Mouse (Mus musculus): ENCODE data around the gene Il2rb.

The Il2rb gene

DNA sequence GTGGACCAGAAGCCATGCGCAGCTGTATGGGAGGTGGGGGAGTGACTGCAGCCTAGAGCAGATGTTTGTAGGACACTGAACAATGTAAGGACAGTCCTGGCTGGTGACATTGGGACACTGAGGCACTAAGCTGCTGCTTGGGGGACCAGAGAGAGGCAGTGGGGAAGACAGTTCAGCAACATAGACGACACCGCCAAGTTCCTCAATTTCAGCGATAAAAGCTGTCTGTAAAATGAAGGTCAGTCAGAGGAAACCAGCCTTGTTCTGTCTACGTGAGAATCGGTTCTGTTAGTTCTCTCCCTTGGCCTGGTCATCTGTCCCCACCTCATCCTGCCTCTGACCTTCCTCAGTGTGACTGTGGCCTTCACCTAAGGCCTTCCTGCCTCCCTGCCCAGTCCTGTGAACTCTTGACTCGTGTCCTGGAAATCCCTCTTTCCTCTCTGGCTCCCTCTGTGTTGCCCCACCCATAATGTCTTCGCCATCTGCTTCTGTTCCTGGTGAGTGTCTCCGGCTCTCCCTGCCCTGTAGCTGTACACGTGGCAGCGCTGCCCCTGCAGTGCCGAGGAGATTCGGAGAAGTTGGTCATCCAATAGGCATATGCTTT is 25.1 kb upstream of the Il2rb start:
- peak; percentile 35 to 44 for DNase-seq

DNA sequence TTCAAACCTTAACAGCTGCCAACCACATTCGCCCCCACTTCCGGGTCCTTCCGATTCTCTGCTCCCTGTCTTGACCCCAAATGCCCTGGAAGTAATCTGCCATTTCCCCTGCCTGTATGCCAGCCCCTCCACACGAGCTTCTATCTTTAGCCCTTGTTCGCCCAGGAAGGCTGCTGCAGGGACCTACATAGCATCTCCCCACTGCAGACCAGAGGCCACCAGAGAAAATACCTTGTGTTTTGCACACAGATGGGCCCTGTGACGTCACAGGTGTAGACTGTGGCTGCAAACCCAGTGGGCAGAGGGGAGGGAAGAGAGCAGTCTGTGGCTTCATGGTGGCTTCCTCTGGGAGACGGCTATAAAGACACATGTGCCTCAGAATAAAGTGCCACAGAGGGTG is 23.1 kb upstream of the Il2rb start:
- no peak for DNase-seq

DNA sequence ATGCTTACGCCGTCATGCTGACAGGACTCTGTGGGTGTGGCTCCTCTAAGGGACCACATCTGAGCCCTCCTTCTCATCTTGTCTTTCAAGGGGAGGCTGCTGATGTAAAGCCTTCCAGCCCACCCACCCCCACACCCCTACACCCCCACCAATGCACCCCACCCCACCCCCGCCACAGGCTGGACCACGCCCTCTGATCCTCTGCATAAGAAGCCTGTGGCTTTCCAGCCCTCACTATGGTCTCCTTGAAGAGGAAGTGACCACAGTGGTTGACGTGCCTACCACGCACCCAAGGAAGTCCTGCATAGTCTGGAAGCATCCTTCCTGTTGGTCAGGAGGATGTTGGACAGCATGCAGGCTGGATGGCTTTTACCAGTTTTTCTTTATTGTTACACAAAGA is 20.7 kb upstream of the Il2rb start:
- DNase-seq, result no peak

DNA sequence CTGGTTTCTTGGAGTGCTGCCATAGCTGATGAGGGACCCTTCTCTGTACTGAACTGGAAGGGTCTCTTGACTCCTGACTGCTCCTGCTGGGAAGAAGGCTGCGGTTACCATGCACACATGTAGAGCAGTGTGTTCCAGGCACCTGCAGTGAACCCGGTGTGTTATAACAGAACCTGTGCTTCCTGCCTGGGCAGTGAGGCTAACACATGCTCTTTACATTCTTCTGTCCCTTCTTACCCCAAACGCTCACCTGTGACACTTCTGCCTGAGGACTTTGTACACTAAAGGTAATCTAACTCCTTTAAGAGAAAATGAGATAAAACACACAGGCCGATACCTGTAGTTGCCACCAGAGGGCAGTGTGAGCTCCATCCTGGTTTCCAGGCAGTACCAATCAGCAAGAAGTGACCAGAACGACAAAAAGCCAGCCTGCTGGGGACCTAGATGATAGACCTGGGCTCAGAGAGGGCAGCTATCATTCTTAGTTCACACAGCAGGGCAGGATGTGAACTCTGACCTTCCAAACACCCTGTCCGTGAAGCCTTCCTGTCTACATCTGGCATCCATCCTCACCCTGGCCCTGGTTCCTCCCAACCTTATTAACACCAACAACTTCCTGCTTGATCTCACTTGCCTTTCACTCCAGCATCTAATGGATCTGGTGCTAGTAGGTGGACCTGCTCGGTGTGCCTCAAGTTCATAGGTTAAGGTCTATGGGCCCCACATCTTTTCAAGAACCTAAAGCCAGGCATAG is 19.5 kb upstream of the Il2rb start:
- peak; percentile 65 to 85 for DNase-seq

DNA sequence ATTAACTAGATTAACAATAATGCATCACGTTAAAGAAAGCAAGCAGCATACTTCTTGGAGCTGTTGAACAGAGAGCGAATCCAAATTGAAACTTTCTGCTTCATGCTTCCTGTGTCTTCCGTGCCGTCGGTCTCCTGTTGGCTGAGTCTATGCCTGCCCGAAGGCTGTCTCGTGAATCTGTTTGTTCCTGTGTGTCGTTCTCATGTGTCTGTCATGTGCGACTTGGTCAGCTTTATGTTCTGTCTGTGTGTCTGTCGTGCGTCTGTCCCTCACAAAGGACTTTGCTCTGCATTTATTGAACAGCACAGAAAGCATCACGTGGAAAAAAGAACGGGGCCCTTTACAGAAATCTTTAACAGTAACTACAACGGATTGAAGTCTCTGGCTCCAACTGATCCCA is 17.9 kb upstream of the Il2rb start:
- no peak for DNase-seq

DNA sequence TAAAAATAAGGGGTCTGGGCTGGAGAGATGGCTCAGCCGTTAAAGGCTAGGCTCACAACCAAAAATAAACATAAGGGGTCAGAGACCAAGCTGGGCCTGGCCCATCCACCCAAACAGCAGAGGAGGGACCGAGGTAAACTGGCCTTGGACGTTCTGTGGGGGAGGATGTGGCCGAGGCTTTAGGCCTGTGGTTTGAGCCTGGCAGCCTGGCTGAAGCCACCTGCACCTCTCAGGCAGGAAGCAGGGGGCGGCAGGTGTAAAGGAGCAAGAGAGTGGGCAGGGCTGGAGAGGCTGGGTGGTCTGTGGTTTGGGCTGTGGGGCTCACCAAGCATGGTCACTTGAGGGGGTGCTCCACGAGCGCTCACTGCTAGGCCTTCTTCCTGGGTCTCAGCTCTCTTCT is 16.9 kb upstream of the Il2rb start:
- DNase-seq, result no peak

DNA sequence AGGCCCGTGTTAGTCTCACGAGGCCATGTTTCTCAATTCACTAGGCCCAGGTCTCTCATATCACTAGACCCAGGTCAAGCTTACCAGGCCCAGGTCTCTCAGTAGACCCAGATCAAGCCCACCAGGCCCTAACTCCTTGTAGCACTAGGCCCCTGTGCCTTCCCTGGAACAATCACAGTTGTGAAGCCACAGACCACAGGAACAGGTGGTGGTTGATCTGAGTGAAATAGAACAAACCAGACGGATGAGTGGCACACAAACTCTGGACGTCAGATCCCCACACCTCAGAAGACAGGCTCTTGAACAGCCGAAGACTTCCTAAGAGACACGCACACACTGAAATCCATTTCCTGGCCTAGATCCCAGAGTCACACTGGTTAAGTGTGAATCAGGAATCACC is 15.7 kb upstream of the Il2rb start:
- DNase-seq, result no peak

DNA sequence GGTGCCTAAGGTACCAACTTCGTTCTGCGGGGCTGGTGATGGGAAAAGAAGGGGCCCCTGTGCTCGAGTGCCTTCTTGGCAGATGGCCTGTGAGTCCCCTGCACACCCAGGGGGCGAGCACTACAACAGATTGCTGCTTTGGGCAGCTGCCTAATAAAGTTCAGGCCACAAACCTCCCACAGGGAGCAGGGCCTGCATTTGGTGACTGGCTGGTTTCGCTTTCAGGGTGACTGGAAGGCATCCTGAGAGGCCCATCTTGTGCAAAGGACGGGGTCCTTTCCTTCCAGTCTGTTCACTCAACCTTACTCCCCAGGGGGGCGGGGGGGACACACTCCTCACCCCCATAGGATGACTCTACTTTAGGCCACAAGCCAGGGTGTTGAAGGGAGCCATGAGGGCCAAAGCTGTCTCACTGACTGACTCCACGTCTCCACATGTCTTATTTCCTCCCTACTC is 15.1 kb upstream of the Il2rb start:
- no peak for DNase-seq

DNA sequence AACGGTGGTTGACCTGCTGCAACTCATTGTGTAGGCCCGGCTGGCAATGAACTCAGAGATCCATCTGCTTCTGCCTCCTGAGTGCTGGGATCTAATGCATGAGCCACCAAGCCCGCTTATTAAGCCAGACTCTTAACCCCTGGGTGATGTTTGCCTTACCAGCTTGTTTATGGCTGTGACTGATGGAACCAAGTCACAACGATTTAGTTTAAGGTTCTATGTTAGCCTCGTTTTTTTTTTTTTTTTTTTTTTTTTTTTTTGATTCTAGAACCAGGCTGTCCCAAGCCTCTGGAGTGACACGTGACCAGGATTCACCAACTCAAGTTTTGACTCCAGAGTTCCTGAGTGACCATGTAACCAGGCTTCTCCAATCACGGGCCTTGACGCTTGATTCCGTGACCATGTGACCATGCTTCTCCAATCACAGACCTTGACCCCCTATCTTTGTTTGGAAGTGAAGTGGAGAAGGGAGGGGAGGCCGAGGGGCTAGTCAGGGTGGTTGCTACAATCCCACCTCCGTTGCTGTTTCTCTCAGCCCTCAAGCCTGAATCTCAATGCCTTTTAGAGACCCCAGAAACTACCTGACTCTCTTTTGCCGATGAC is 14.3 kb upstream of the Il2rb start:
- no peak for DNase-seq

DNA sequence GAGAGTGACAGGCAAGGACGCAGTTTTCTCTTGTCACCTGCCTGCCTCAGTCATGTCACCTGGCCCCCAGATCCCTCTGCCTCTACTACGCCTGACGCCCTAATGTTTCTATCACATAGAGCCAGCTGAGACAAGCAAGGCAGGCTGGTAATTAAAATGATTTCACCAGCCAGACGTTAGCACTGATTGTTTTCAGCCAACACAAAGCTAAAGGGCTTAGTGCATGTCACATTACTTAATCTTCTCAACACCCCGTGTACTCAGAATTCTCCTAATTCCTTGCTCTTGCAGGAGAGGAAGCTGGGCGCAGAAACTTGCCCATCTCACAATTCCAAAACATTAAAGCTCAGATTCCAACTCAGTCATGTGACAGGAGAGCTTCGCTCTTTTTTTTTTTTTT is 13.4 kb upstream of the Il2rb start:
- no peak for DNase-seq

DNA sequence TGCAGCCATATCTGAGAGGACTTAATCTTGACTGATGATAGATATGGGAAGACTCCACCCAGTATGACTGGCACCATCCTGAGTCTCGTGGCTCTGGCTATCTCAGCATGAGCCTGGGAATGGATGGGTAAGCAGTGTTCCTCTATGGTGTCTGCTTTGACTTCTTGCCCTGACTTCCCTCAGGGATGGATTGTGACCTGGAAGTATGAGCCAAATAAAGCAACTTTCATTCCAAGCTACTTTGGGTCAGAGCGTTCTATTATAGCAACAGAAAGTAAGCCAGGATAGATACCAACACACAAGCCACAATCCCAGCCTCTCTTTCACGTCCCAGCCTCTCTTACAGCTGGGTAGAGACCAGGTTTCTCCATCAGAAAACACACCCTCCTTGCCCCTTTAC is 10.5 kb upstream of the Il2rb start:
- no peak for DNase-seq

DNA sequence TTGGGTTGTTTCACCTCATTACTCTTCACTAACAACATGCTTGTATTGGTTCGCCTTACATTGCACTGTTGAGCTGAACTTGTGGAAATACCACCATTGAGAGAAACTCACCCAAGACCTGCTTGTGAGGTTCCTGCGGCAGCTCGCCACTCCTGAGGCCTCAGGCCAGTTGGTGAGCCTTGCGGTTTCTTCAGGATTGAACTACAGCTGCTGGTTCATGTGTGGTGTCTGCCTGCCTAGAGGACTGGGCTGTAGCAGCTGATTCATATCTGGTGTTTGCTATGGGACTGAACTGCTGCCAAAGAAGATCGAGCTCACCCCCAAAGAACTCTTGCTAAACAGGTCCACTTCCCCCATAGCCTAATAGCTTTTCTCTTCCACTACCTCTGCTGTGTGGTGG is 9.7 kb upstream of the Il2rb start:
- DNase-seq, result no peak

DNA sequence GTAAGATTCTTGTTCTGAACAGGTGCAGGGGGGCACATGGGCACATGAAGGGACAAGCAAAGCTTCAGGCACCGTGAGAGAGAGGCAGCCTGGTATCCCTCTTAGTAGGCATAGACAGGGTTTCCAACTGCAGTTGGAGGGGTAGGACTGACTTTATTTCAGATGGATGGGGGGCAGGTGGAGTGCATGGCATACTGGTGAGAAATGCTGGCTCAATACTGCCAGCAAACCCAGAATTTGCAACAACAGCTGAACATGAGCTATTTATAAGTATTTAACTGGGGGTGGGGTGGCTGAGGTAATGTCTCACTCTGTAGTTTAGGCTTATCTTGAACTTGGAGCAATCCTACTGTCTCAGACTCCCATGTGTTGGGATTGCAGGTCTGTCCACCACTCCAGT is 8.9 kb upstream of the Il2rb start:
- no peak for DNase-seq

DNA sequence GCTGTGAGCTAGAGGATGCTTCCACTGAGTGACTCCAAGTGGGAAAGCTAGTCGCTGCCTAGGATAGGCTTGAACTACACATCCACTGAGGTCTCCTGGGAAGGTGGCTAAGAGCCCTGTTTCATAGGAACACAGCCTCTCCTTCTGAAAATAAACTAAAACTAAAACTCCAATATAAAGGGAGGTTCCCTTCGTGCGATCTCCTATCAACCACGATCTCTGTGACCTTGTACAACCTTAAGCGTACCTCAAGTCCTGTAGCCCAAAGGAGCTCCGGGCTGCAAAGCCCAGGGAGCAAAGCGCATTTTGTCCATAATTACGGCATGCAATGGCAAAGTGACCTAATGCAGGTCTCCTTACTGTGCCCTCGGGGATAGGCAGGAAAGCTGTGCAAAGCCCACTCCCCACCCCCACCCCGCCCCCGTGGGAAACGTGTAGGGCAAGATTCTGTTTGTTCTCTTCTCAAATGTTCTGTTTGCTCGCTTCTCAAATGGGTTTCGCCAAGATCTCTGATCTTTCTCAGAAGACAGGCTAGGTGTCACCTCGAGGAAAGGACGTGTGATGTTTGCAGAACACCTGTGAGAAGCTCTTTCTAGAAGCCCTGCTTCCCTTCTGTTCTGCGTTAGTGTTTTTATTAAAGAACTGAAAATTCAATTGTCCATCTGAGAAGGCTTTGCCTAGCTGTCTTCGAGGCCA is 7.5 kb upstream of the Il2rb start:
- no peak for DNase-seq

DNA sequence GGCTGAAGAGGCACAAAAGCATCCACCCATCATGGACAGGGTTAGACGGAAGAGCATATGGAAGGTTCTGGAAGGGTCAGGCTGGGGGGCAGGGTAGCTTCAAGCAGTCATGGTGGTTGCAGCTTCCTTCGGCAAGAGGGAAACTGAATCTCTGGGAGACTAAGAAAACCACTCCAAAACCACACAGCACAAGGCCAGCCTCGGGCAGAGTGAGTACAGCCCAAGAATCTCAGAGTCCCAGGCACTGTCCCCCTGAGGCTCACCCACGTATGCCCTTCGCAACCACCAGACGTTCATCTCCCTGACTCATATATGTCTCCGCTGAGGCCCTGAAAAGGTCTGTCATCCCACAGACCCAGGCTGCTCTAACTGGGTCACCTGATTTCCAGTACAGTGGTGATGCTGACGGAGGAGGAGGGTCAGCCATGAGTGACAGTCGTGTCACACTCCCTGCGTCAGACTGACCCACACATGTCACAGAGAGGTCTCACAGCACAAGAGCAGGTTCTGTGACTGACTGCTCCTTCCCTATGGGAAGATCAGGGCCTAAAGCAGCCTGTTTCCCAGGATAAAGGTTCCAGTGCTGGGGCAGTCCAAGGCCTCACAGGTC is 1.6 kb downstream of the Il2rb start:
- DNase-seq, result no peak

DNA sequence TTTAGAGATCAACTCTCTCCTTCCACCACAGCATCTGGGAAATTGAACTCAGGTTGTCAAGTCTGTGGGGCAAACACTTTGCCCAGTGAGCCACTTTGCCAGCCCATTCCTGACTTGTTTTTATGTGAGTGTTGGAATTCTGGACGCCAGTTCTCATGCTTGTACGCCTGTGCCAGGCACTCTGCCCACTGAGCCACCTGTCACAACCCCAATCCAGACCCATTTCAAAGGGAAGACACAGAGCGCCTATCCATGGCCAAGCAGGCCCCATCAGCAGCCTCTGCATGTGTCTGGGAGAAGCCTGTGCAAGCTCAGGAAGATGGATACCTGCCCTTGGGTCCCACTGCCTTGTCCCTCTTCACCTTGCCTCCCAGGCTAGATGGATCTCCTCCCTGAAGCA is 3.8 kb downstream of the Il2rb start:
- no peak for DNase-seq

DNA sequence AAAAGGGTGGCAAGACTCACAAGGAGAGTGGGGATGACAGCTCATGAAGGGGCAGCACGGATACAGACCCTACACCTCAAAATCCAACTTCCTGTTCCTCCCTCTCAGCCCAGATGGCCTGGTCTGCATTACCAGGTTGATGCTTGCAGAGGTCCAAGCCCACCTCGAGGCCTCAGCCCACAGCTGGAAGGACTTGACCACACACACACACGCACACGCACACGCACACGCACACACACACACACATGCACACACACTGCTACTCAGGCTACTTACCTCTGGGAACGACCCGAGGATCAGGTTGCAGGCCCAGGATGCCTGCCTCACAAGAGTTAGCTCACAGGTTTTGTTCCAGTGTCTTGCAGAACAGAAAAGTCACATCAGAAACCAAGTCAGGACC is 5.2 kb downstream of the Il2rb start:
- no peak for DNase-seq

DNA sequence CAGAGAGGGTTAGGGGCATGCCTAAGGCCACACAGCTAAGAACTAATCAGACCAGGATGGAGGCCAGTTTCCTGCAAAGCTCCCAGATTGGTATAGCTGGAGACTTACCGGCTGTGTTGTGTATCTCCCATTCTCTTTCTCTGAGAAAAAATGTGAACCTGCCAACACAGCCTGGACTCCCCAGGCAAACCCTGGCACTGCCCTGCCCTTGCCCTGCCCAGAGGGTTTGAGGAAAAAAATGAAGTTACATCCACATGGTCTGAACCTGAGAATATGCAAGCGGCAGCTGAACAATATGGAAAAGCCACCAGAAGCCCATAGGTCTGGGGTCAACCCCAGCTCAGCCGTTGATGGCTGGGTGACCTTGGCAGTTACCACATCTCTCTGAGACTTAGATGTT is 5.8 kb downstream of the Il2rb start:
- DNase-seq, result no peak

DNA sequence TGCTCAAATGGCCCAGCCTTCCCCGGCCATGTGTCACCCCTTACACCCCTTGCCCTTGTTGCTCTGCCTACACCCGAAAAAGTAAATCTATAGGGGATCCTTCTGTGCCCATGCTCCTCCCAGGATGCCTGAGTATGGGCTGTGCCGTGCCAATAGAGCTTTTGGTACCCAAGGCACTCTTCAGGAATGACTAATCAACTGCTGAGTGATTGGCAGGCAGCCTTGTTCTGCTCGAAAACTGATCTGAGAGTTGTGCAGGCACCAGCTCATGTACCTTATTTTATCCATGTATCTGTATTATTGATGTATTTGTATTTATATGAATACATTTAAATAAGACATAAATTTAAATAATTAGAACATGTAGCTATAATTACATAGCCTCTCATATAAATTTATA is 8.0 kb downstream of the Il2rb start:
- DNase-seq, result no peak

DNA sequence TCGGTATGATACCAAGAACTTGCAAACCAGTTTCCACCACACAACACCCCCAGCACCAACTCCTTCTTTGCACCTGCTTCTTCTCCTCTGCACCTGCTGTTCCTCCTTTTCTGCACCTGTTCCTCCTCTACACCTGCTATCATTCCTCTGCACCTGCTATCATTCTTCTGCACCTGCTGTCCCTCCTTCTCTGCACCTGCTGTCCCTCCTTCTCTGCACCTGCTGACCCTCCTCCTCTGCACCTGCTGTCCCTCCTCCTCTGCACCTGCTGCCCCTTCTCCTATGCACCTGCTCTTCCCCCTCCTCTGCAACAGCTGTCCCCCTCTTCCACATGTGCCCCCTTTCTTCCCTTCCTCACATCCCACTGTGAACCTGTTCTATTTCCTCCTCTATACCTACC is 8.5 kb downstream of the Il2rb start:
- no peak for DNase-seq

DNA sequence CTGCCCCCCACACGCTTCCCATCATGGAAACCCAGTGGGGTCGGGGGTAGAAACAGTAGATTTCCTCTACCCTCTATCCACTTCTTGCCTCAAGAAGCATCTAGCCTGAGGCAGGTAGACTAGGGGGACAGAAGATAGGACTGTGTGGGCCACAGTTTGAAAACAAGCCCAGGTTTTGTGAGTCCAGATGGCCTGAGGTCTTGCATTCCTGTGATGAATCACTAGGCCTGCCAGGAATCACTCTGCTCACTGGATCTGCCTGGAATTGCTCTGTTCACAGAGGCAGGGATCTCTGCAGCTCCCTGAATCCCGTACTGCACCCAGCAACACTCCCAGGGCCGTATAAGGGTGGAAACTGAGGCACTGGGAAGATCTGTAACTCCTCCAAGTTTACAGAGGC is 11.8 kb downstream of the Il2rb start:
- DNase-seq, result no peak

DNA sequence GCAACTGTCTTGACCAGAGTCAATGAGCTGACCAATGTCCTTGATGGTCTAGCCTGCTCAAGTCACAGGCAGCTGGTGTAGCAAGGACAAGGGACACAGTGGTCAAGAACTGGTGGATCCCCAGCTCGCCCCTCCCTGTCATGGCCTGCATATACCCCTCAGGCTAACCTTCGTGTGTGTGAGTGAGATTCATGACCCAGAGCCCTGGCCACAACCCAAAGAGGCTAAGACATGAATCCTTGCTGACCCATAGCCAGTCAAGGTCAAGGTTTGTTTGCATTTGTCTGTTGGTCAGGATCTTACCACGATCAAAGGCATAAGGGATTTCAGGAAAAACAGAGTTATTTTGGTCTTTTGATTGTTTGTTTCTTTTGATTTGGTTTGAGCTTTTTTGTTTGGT is 12.6 kb downstream of the Il2rb start:
- DNase-seq, result no peak

DNA sequence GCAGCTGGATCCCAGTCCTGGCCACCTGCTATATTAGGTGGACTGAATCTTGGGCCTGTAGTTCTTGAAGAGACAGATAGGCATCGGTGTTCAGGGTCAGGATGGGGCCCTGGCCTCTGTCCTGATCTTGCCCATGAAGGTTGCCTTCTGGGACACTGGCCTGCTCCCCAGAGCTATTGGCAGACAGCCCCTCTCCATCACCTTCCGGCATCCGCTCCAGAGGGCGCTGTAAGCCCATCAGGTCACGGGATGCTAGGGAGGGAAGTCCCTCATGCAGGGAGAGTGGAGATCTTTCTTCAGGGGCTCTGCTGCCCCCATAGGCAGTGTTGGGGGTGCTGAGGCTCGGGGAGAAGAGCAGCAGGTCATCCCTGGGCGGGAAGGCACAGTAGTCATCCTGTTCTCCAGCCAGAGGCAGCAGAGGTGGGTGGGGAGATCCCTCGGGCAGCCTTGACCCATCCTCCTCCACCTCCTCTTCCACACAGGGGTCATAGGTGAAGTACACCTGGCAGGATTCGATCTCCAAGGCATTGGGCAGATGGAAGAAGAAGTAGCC is 13.5 kb downstream of the Il2rb start:
- no peak for DNase-seq
